Mouse (Mus musculus) cerebellum, adult 9-11 months (tissue): Measurements from ENCODE around the gene Rc3h2.
A peak's percentile ranks its signal among the peaks of the same experiment; 100 is the strongest.

Experiments
- DNase-seq: peaks from one replicate; pipeline ENCODE4 v3.0.0; 2022

The Rc3h2 gene

DNA sequence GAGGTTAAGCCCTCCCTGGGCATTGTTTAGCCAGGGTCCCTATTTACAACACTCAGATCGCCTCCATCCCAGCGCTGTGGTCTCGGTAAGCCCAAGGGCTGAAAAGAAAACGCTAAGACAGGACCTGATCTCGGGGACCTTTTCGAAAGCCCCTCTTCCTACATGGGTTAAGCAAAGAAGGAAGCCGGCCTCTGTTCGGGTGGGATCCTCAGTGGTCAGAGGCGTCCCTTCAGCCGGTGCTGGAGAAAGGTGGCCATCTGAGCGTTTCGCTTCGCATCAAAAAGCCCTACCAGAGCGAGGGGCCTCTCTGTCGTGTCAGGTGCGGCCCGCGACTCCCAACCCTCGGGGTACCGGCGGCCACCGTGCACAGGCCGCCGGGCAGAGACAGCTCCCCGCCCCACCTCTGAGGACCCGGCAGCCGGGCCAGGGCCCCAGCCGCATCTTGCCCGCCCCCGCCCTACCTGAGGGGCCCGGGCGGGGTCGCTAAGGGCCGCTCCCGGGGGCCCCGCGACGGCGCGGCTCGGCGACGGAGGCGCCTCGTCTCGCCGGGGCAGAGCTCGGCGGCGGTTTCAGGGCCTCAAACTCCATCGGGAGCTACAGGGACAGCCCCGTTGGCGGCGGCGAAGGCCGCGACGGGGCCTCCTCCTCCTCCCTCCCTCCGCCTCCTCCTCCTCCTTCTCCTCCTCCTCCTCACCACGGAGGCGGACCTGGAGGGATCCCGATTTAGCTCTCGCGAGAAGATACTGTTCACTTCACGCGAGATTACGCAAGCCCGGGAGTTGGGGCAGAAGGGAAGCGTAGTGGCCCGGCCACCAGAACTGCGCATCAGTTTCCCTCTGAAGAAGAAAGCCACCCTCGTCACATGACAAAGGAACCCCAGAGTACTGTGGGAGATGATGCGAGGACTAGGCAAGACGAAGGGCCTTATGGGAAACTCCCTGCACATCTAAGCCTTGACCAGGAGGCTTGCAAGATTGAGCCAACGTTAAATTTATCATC, at the start of gene Rc3h2:
Gene Rc3h2, minus strand, starts transcription at position 598 of the 999 bp plus-strand sequence.
- peak; percentile 98 for DNase-seq

DNA sequence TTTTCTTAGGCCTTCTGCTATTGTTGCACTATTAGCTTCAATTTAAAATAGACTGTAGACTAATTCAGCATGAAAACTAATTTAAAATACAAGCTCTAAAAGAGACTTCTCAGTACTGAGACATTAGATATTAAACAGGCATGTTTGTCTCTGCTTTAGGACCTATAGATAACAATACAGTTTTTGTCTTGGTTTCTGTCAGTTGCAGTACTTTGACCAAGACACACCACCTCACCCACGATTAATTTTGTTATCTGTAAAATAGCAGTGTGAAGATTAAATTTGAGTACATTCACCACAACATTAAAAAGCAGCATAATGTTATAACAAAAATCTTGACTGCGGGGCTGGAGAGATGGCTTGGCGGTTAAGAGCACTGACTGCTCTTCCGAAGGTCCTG, 43.6 kb upstream of the Rc3h2 start:
- DNase-seq: no peak

DNA sequence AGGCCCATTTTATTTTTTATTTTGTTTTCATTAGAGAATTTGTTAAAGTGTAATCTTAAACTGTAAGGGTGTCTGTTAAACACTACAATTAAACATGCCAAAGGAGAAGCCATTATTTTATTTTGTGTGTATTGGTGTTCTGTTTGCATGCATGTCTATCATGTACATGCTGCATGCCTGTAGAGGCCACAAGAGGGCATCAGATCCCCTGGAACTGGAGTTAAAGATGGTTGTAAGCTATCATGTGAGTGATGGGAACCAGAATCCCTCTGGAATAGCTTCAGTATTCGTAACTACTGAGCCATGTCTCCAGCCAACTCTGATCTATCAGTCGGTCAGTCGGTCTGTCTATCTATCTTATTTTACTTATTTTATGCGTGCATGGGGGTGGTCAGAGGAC, 38.0 kb upstream of the Rc3h2 start:
- DNase-seq: no peak

DNA sequence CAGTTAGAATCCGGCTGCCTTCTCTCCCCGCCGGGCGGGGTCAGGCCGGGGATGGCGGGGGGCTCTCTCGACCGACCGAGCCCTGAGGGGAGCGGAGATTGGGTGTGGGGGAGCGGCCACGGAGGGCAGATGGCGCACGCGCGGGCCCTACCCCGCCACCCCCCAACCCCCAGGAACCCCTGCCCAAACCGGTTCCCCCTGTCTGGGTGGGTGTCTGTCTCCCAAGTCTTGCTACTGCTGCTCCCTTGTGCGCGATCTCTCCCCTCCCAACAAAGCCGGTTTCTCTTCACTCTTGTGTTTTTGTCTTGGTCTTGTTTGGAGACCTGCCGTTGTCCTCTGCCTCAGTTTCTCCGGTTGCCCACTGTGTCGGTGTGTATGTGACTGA, 29.7 kb upstream of the Rc3h2 start:
- no peak for DNase-seq

DNA sequence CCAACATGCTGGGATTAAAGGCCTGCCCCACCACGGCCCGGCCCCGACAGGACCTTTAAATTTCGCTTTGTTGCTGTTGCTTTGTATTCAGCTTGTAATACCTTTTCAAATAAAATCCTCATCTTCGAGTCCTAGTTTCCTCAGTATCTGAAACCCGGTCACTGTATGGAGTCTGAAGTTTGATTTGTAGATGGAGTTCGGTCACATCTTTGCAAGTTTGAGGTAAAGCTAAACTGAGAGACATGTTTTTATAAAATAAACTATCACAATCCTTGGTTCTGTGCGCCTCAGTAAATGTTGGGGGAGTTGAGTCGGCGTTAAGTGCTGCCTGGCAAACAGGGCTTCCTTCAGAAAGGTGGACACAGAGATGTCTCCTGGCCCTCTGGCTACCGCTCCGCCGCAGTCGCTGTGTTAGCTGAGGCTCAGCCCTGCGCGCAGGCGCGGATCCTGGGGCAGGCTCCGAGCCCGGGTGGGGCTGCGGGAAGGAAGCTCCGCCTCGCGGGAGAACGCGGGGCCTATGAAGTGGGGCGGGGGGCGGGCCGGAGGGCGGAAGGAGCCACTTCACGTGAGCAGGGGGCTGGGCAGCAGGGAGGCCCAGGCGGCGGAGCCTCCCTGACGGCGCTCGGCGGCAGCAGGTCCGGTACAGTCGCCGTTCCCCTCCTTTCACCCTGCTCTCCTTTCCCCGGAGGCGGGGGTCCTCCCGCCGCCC, 29.1 kb upstream of the Rc3h2 start:
- DNase-seq: peak; percentile 95

DNA sequence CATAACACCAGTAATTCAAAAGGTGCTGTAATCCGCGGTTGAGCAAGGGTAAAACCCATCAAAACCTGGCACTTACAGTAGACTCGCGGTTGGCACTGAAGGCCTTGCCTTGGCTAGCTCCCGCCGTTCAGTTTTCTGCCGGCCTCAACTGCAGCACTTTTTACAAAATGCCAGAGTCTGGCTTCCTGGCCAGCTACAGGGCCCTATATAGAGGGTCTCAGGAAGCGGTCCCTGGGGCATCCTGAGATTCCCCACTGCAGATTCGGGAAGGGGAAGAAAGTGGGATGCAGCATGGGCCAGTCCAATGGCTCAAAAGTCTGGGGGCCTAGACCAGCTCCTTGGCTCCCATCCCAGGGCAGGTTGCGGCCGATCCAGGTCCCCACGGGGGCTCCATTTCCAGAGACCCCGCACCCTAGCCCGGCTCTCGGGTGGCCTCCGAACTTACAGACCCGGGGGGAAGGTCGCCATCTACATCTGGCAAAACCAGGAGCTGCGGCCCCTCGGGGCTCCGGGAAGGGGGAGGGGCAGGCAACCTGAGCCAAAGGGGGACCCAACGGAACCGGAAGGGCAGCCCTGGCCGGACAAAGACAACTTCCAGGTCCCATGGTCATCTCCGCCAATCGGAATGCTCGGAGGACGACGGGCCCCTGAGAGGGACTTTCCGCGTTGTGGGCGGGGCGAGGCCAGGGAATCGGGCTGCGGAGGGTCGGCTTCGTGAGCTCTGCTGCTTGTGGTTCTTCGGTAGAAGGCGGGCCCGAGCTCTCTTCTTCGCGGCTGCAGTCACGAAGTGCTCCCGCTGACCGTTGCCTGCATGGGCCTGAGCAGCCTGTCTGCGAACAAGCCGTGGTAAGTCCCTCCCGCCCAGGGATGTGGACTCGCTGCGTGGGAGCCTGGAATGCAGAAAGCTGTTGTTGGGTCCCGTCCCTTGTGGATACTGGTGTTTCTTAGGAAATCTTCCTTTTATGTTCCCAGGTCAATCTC, 20.2 kb upstream of the Rc3h2 start, which contains the start of the genes Zbtb26, Zbtb6 and Rabgap1:
Gene Zbtb26, minus strand, starts transcription at position 525 of the 981 bp plus-strand sequence.
Gene Zbtb6, minus strand, starts transcription at position 561 of the 981 bp plus-strand sequence.
Gene Rabgap1, plus strand, starts transcription at position 669 of the 981 bp plus-strand sequence.
- peak; percentile 95 for DNase-seq

DNA sequence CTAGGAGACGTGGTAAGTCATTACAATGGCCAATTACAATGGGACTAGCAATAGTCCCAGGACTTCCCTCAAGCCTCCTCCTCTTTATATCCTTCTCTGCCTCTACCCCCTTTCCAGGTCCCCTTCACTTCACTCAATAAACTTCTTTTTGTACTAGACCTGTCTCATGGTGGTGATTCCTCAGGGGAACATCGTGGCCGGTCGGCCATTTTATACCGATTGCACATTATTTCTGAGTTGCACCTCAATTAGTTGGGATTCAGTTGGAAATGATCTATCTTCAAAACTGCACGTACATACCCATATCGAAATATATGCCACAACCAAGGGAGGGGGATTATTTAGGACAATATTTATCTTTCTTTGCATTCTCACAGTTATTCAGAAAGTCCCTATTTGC, 8.9 kb upstream of the Rc3h2 start:
- DNase-seq: no peak

DNA sequence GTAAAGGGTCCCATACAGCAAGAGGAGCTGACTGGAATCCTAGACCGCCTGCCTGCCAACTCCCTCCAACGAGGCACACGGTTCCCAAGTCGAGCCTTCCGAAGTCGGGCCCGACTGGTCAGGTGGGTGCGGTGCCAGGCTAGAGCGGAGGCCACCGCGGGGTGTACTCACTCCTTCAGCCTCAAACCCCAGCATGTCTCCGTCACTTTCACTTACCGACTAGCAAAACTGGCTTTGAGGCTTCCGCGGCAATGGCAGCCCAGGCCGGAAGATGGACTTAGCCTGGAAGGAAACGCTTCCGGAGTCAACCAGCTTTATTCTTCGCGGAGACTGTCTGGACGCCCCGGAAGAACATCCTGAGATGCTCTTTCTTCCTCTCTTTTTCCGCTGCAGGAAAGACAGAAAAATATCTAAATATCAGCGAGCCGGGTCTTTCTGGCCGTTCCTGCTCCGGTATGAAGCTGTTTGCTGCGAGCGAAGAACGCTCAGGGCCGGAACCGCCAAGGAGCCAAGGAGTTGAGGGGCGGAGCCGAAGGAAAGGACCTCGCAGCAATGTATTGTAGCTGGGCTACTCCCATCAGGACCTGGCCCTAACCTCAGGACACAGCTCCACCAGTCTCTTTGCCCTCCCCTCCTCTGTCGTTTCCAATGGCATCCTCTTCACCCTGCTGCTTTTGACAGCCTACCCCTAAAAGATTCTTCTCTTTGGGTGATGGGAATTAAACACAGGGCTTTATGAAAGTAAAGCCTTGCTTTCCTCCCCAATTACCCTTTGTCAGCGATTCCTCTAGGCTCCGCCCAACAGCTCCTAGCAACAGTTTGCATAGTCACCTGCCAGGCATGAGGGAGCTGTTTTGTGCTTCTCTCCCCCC, 8.1 kb upstream of the Rc3h2 start:
- DNase-seq: peak; percentile 90

DNA sequence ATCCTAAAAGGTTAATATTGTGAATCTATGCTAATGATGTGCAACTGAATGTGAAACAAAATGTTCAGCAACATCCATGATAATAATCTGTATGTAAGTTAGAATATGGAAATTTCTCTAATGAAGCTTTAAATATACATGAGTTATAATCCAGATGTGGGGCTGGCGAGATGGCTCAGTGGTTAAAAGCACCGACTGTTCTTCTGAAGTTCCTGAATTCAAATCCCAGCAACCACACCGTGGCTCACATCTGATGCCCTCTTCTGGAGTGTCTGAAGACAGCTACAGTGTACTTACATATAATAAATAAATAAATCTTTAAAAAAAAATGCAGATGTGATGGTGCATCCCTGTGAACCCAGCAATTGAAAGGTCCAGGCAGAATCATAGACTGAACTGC, 968 bp upstream of the Rc3h2 start:
- DNase-seq: peak; percentile 39

DNA sequence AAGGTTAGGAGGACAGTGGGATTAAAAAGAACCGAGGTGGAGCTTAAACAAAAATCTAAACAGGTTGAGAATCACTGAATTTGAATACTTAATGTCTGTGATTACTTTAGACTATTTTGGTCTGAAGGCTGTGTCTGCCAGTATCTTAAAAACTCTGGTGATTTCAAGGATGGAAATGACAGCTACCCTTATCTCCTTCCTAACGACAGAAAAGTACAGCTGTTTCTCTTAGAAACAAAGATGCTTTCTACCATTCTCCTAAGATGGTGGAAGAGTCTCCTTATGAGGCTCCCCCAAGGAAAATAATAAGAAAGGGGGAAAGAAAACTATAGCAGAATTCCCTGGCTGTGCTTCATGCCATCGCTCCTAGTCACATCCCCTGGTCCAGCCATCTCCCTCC, 800 bp downstream of the Rc3h2 start:
- no peak for DNase-seq

DNA sequence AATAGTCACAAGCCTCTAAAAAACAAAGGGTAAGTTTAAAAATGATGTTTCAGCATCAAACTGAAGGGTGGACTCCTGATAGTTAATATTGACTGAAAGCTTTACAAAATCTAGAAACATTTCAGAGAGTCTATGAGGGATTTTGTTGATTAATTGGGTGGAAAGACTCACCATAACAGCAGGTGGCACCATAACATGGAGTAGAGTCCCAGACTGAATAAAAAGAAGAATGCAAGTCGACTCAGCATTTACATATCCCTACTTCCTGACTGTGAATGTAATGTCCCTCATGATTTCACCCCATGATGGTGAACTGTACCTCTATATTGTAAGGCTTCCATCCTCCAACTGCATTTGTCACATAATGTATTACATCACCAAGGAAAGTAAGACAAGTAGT, 27.2 kb downstream of the Rc3h2 start:
- DNase-seq: no peak

DNA sequence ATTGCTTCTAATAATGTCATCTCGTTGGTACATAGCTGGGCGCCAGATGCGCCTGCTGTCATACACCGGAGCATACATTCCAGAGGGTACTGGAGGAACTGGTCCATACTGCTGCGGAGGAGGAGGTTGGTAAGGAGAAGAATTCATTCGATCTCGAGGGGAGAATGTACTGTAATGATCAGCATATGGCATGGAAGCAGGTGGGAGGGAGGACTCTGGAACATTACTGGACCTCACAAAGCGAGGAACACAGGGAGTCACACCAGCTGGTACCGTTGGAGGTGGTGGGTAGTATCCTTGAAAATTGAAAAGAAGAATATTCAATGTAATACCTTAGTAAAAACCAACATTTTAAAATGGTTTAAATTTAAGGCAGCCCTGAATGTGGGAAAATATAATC, 39.8 kb downstream of the Rc3h2 start:
- no peak for DNase-seq

DNA sequence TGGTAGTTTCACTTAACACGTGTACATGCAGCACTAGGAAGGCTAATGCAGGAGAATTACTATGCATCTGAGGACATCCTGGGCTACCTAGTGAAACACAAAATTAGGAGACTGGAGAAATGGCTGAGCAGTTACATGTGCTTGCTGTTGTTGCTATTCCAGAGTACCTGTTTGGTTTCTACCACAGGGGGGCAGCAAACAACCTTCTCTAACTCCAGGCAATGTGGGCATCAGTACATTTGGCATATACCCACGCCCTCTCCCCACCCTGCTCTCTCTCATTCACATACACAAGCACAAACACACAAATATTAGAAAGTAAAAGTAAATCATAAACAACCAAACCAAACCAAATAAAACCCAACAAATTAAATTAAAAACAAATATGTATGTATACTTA, 42.5 kb downstream of the Rc3h2 start:
- DNase-seq: peak; percentile 48

DNA sequence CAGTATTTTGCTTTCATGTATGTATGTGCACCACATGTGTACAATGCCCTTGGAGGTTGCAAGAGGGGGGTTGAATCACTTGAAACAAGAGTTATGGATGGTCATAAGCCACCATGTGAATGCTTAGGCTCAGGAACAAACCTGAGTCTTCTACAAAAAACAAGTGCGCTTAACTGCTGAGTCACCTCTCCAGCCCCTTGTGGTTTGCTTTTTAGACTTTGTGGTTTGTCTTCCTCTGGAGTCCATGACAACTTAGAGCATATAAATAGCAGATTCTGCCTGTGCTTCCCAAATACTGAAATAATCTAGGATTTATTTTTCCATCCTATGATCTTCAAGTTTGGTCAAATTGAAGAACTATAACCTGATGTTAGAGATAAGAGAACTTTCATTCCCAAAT, 46.7 kb downstream of the Rc3h2 start:
- DNase-seq: no peak

DNA sequence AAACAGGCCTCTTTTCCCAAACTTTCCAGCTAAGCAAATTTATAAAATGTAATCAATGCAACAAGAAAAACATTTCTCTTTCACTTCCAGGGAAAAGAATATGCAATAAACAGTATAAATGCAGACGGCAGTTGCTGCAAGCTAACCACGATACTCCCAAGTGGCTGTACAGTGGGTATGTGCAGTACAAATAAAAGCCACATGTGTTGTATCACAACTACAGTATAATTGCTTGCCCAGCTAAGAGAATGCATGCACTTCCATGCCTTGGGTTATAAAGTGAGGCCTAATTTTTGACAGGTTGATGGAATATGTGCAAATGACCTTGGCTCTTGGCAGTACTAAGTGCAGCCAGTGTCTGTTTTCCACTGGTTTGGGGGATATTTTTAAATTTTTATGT, 52.1 kb downstream of the Rc3h2 start:
- no peak for DNase-seq

DNA sequence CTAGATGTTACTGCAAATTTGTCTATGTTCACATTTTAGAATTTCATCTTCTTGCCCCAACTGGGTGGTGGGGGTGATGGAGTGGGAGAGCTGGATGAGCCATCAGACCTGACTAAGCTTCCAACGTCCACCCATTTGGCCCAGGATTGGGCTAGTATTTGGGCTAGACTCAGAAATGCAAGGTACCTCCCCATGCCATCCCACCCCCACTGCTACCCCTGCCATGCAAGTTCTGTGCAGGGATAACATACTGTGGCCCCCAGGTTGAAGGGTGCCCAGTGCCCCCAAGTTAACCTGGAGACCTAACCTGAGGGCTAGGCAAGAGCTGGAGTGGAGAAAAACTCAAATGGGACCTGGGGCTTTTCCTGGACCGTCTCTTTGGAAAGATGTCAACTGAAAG, 62.8 kb downstream of the Rc3h2 start:
- DNase-seq: peak; percentile 40

DNA sequence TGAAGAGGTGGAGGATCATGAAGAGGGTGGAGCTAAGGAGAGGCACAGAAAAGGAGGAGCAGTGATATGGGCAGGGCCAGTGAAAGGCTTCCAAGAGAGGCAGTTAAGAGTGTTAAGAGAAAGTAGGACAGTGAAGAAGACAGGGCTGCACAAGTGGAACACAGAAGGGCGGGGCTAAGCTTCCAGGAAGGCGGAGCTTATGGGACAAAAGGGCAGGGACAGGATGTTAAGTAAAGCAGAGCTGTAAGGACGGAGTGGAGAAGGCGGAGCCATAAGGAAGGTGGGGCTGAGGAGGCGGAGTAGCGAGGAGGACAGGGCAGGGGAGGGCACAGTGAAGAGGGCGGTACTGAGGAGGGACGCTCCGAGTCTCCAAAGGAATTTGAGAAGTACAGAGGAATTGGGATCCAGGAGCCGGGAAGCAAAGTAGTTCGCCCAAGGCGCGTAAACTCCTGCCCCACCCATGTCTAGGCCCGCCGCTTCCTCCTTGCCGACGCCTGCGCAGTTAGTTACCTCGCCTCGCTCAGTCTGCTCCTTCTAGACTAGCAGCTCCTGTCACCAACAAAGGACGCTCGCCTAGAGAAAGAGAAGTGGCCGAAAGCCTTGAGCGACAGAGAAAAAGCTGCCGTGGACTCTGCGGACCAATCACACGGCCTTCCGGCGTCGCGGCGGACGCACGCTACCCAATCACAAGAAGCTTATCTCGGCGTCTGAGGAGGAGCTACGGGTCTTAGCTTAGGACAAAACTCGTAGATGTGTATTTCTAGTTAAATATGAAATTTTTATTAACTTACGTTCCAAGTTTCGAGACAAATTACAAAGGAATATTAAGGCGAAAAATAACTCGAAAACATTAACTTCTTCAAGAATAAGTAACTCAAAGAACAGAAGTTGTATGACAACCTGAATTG, 63.8 kb downstream of the Rc3h2 start, which contains the start of gene Pdcl:
Gene Pdcl, minus strand, starts transcription at position 700 of the 908 bp plus-strand sequence.
- DNase-seq: peak; percentile 90

DNA sequence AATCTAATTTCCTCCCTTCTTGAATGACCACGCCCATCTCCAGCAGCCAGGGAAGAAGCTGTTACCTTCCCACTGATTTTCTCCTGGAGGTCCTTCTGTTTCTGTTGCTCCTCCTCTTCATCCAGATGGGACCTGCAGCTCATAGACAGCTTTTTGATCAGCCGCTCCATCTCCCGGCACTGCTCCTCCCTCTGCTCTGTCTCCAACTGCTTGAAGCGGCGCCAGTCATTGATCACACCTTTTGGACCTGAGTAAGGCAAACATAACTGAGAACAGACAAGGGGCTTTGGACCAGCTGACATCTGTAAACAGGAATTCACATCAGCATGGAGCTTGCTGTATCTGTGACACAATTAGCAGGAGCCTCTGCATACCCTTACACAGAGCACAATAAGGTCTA, 67.1 kb downstream of the Rc3h2 start:
- no peak for DNase-seq

DNA sequence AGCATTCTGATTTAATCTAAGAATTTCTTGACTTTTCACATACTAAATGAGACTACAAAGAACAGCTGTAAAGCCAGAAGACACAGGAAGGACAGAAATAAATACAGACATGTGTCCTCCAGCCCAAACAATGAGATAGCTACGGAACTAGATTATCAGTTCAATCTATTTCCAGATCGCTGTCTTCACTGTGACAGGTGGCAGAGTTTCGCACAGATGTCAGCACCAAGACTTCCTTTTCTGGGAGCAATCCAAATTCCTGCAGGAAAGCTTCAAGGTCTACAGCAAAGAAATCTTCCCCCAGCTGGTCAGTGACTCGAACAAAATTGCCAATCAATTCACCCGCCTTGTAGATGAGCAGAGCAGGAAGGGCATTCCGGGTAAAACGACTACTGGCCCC, 71.0 kb downstream of the Rc3h2 start:
- DNase-seq: no peak

DNA sequence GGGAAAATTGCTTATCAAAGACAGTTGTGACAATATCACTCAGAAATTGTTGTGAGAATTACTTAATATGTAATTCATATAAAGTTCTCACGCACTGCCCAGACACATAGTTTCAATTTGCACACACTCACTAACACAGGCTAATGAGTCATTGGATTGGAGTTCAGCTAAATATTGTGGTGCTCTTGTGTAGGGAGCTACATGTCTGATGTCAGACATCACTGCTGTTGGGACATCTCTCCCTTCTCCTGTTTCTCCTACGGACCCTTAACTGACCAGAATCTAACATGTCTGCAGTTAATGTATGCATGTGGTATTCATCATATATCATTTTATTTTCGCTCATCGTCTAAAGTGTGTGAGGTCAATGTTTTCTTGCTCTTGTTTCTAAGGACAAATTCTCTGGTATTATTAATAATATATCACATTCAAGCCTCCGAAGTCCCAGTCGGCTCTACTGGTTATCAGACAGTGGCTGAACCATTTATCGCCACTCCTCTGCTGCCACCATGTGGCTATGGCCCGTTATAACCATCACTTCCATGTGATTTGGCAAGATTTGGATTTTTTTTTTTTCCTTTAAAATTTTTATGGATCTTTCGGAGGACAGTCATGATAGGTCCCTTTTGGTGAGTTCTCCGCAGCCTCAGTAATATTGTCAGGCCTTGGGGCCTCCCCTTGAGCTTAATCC, 84.1 kb downstream of the Rc3h2 start:
- DNase-seq: no peak
